Mouse (Mus musculus): ENCODE data around the gene Cpd.
A peak's percentile ranks its signal among the peaks of the same experiment; 100 is the strongest.

Gene Cpd

DNA sequence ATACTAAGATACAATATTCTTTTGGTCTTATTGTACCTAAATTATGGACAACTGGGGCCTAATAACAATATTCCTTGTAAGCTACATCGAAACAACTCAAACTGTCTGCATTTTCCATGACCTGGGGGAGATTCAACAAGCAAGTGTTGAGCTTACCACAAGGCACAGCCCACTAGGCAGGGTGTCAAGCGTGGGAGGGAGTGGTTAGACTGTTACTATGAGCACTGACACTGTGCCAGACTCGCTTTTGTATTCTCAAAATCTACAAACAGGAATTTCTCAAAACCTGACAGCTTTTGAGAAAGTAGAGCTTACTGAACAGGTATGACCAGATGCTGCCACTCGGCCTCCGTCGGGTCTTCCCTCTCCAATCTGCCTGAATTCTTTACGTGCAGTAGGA, 55.5 kb downstream of the Cpd start:
- peak; percentile 34 for DNase-seq (ENCODE audit: low read depth, low spot score)

DNA sequence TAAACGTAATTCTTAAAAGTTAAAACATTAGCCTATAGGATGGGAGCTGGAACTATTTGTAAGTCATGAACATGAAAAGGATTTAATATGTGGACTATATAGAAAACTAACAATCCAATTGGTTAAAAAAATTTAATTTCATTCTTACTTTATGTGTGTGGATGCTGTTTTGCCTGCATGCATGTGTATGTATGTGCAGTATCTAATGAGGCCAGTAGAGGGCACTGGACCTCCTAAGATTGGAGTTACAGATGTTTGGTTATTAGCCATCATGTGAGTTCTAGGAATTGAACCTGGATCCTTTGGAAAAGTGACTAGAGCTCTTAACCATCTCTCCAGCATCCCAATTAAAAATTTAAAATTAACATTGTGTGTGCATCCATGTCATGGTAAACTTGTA, 57.6 kb downstream of the Cpd start:
- peak; percentile 80 for DNase-seq (ENCODE audit: low read depth, low spot score)

DNA sequence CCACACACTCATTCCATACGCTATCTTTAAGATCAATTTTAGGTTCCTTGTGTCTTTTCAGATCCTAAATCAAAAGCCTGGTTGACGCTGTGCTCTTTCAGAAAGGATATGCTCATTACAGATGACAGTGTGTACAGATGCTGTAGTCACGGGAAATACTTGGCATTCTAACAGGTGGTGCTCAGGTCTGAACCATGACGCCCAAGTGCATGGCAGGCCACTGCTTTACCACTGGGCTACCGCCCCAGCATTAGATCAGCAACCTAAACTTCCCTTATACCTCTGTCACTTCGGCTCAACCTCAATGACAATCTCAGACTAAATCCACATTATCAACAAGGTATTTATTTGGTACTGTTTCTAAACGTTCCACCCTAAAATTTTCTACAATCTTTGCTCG, 71.3 kb downstream of the Cpd start:
- DNase-seq (ENCODE audit: low read depth, low spot score): no peak

DNA sequence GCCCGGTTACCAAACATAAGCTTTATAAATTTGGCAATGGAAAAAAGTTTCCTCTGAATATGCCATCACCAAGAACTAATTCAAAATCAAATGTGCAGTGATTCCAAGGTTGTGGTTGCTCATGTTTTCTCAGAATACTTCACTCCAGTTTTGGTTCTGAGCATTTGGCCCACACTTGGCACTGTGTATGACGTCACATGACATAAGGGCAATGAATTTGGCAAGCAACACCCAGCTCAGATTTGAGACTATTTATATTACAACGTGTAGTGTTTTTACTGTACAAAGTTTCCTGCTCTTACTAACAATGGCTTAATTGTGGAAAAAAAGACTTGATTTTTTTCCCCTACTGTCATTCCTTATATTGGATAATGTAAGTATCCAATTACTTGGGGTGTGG, 73.0 kb downstream of the Cpd start:
- no peak for DNase-seq (ENCODE audit: low read depth, low spot score)

DNA sequence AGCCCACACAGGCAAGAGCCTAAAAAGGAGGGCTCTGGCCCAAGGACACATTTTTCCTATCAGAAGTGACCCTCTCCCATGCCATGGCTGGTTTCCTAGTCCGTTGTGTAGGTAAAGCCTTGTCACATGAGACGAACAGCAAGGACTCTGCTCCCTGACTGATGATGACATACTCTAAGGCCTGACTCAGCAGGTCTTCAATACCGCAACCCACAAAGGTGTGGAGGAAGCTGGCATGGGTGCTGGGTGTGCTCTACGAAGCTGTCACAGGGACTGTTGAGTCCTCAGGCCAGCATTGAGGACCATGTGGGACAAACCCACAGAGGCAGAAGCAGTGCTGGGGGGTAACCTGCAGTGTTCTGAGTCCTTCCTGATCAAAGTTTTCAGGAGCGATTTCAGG, 76.3 kb downstream of the Cpd start:
- DNase-seq (ENCODE audit: low read depth, low spot score): no peak

DNA sequence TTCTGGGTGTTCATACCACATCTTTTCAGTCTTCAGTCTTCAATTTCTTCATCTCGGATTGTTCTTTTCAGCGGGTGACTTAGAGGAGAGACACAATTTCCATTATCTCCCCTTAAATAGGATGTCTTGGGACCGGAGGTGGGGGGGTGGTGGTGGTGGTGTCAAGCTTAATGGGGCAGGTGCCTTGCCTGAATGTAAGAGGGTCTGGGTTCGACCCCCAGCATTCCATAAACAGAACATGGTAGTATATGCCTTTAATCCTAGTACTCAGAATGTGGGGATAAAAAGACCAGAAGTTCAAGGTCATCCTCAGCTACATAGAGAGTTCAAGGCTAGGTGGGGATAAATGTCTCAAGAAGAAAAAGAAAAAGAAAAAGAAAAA, 83.1 kb downstream of the Cpd start:
- DNase-seq (ENCODE audit: low read depth, low spot score): no peak

DNA sequence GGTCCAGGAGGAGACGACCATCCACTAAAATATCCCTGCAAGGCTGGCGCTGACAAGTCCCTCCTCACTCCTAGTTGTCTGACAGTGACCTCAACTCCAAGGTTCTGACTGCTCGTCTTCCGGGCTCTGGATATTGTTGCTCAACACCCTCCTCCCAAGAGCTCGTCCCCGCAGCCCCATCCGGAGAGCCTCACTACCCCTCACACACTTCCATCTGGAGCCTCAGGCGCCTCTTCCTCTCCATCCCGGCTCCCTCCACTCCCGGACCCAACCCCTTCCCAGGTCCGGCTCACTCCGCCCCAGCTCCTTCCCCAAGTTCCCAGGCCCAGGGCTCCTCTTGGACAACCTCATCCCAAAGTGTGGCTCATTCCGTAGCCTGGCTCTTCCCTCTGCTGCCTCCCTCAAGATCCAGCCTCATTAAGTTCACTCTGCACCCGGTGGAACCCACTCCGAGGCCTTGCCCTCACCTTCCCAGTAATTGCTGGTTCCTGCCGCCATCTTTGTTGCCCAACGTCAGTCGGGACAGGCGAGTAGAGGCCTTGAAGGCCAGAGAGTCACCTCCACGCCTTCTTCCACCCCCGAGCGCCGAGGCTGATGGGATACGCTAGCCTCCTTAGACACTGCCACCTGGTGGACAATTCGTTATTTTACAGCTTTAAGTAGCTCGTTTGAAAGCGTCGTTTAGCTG, 83.6 kb downstream of the Cpd start, which contains the start of gene Gosr1:
Gene Gosr1, minus strand, starts transcription at position 527 of the 688 bp plus-strand sequence.
- DNase-seq (ENCODE audit: low read depth, low spot score): peak; percentile 97

DNA sequence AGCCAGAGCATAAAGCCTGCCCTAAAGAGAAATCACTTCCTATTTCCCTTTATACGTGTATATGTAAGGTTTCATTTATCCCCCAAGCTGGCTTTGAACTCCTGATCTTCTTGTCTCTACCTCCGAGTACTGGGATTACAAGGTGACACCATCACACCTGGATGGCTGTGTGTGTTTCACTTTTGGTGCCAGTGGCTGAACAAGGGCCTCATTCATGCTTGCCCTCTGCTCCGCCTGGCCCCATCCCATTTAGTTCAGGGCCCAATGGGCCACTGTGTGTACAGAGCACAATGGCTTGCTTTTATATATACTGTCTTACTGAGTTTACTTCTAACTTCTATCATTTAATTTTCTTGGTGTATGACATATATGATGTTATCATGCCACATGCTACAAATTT, 94.5 kb downstream of the Cpd start:
- DNase-seq (ENCODE audit: low read depth, low spot score): no peak

DNA sequence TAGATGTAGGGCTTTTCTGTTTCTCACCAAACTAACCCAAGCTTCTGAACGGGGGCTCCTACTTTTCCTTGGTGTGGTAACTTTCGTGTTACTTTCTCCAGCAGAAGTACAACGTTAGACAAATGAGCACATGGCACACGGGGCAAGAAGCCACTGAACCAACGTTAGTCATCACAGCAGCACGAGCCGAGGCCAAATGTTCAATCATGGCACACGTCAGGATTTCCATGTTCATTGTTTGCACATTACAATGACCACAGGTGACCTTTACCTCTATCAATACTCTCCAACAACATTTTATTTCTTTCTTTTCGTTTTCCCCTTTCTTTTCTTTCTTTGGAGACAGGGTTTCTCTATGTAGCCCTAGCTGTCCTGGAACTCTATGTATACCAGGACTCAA, 98.0 kb downstream of the Cpd start:
- no peak for DNase-seq (ENCODE audit: low read depth, low spot score)

DNA sequence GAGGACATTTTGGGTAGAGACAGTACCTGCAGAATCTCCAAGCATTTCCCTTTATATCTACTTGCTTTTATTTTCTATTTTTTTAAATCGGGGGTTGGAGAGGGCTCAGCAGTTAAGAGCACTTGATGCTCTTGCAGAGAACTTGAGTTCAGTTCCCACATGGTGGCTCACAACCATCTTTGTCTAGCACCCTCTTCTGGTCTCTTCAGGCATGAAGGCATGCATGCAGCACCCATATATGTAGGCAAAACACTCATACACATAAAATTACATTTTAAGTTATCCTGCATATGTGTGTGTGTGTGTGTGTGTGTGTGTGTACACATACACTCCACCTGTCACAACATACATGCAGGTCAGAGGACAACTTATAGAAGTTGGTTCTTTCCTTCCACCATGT, 100.9 kb downstream of the Cpd start:
- peak; percentile 58 for DNase-seq (ENCODE audit: low read depth, low spot score)

DNA sequence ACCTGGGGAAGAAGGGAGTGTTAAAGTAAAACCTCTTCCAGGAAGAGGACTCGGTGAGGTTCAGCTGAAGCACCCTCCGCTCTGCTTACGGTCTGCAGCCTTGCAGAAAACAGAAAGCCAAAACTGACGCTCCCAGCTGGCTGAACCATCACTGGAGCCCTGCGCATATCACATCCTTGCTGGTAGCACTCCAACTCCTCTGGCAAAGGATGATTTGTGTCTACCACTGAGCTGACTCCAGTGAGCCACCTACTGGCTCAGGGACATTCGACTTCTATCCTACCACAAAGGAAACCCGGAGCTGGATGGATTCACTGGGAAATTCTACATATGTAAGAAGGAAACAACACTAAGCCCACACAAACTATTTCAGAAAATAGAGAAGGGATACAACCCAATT, 102.3 kb downstream of the Cpd start:
- DNase-seq (ENCODE audit: low read depth, low spot score): no peak

DNA sequence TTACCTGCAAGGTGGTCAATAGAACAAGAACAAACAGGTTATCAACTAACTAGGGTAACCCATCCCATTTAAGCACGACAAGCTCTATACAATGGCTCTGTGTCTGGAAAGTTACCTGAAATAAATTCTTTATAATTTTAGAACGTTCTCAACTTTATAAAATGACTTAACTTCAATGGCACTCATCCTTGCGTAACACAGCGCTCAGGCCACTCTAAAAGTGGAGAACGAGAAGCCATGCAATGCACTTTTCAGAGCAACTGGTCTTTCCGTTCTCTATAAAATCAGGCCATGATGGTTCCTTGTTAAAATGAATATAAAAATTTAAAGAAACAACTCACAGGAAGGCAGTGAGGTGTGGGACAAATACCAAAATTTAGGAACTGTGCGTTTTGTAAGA, 104.3 kb downstream of the Cpd start:
- DNase-seq (ENCODE audit: low read depth, low spot score): no peak

DNA sequence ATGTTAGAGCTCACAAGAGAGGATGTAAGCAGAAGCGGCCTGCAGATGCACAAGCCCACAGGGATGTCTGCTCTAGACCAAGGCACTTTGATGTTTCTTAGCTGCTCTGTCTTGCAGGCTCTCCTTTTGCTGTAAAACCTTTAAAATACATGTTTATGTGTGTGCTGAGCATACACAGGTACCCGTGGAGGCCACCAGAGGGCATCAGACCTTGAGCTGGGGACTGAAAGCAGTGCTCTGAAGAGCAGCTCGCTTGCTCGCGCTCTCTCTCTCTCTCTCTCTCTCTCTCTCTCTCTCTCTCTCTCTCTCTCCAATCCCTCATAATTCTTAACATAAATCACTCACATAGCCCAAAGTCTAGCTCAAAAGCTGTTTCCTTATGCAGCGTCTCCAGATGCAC, 107.7 kb downstream of the Cpd start:
- DNase-seq (ENCODE audit: low read depth, low spot score): peak; percentile 74

DNA sequence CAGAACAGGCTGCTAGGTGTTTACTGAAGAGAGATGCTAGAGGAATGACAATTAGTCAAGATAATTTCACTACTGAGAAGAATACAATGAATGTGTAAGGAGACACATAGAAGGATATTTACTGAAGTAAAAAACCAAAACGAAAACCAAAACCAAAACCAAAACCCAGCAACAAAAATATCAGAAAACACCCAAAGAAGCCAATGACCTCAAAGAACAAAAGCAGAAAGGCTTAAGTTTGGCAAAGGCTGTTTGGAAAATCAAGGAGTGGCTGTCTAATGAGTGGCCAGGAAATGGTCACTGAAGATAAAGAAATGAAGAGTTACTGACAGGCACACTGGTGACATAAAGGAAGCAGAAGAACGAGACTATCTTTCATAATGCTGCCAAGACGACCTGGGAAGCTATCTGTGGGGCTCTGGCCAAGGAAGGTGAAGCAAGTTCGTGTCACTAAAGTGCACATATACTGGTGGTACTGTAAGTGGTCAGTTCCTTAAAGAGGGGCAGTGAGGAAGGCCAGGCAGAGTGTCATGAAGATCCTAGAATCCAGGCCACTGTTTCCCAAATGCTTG, 111.0 kb downstream of the Cpd start:
- peak; percentile 47 for DNase-seq (ENCODE audit: low read depth, low spot score)

DNA sequence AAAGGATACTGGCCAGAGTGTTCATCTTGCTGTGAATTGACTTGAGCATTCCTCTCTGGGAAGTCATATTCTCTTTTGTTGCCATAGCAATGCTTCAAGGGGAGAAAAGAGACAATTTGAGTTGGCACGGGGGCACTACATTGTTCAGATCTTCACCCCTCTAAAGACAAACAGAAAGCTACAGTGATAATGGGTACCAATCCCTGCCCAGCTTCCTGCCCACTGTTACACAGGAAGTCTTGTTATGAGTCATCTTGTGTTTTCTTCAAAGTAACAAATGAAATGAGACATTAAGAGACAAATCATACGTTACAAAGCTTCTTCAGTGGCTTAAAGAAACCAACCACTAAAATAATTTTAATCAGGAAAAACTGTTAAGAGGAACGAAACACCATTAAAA, 112.3 kb downstream of the Cpd start:
- DNase-seq (ENCODE audit: low read depth, low spot score): peak; percentile 79

DNA sequence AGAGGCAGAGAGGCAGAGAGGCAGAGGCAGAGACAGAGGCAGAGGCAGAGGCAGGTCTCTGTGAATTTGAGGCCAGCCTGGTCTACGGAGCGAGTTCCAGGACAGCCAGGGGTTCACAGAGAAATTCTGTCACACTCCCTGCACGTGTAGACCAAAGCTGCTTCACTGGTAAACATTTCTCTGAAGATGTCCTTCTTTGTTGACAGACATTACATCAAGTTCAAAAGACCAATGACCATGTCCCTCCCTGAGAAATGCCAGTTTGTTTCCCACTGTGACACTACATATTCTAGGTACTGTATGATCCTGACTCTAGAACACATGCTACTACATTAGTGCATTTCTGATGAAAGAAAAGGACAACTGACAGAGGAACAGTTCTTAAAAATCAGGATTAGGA, 116.2 kb downstream of the Cpd start:
- DNase-seq (ENCODE audit: low read depth, low spot score): no peak
